ENCODE assay signal across 12 mouse cellular contexts in the genomic region with DNA sequence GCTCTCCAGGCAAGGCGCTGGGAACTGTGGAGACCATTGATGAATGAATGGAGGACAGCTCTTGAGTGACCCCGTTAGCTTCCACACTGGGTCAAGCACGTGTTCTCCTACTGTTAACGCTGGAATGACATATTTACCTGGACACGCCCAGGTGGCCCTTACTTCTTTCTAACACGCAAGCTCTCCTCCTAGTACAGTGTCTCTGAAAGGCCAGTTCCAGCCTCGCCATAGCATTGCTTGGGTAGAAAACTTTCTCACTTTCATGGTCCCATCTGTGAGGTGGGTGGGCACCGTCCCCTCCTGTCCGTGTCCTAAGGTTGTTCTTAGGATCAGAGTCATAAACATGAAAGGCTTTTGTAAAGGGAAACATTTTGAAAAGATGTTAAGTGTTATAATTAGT. TPM values are rescaled to one million over a fixed set of nuclear protein-coding genes. Genes with fewer than 3 reads are reported as not detected.
DNase-seq lines count a peak whose midpoint lies in the region; ATAC-seq lines count a peak whose summit lies in the region.
"Had no signal": no experiment of that assay in that cellular context is flagged by ENCODE, and none has a peak within 500 bp of the region (broad histone marks: within the 10 kb centered on the region; RNA-seq: fewer than 3 reads in every experiment).

No protein-coding gene starts in this region.

- H3K36me3 ChIP-seq in intestine, embryonic 15.5 days = peaks cover 2% of the 10 kb centered on the region; the same call in 1 of the 2 replicates
- peaks cover under 1% of the 10 kb centered on the region; the same call in 1 of the 2 replicates for H3K36me3 ChIP-seq in intestine, embryonic 16.5 days (ENCODE audit: control insufficient read depth, insufficient read depth, low read length)
- H3K36me3 ChIP-seq in embryonic facial prominence, embryonic 12.5 days = peaks cover 3% of the 10 kb centered on the region; the same call in 1 of the 2 replicates
- H3K36me3 ChIP-seq in hindbrain, embryonic 11.5 days (ENCODE audit: control insufficient read depth, insufficient read depth, low read length) = 0 out of 2 replicates have a peak, but pooled peaks cover 3% of the 10 kb centered on the region
- peaks cover 3% of the 10 kb centered on the region for H3K36me3 ChIP-seq in midbrain, embryonic 13.5 days
- H3K36me3 ChIP-seq: stomach, embryonic 15.5 days had no signal

- H3K27ac ChIP-seq in intestine, embryonic 15.5 days = no peak overlapping the region
- no peak overlapping the region for H3K27ac ChIP-seq in intestine, embryonic 16.5 days (ENCODE audit: low read length)
- H3K27ac ChIP-seq in embryonic facial prominence, embryonic 12.5 days = no peak overlapping the region
- H3K27ac ChIP-seq in hindbrain, embryonic 11.5 days (ENCODE audit: low read depth, low read length) = no peak overlapping the region
- H3K27ac ChIP-seq in midbrain, embryonic 13.5 days = 0 out of 2 replicates have a peak overlapping the region, but pooled peaks have one; percentile 2
- H3K27ac ChIP-seq: stomach, embryonic 15.5 days had no signal

- WGBS in intestine, embryonic 15.5 days = 69% methylated on average over 9 of the region's 9 CpGs
- 68% methylated on average over 9 of the region's 9 CpGs for WGBS in intestine, embryonic 16.5 days
- WGBS in embryonic facial prominence, embryonic 12.5 days = 67% methylated on average over 9 of the region's 9 CpGs
- 61% methylated on average over 9 of the region's 9 CpGs for WGBS in hindbrain, embryonic 11.5 days
- 62% methylated on average over 9 of the region's 9 CpGs for WGBS in midbrain, embryonic 13.5 days

- H3K27me3 ChIP-seq in intestine, embryonic 15.5 days (replicated peaks) = no peaks in the 10 kb centered on the region
- no peaks in the 10 kb centered on the region; the same call in 1 of the 2 replicates for H3K27me3 ChIP-seq in intestine, embryonic 16.5 days (replicated peaks; ENCODE audit: control insufficient read depth, insufficient read depth, low read length)
- H3K27me3 ChIP-seq in embryonic facial prominence, embryonic 12.5 days = no peaks in the 10 kb centered on the region
- H3K27me3 ChIP-seq in hindbrain, embryonic 11.5 days (ENCODE audit: control insufficient read depth, insufficient read depth, low read length) = 0 out of 2 replicates have a peak, but pooled peaks cover 2% of the 10 kb centered on the region
- H3K27me3 ChIP-seq in midbrain, embryonic 13.5 days = no peaks in the 10 kb centered on the region
- H3K27me3 ChIP-seq: stomach, embryonic 15.5 days had no signal

- no peak for ATAC-seq in intestine, embryonic 15.5 days
- ATAC-seq in intestine, embryonic 16.5 days = no peak
- ATAC-seq in embryonic facial prominence, embryonic 12.5 days (ENCODE audit: insufficient number of reproducible peaks, insufficient read depth, low FRiP score, low TSS enrichment) = no peak
- no peak for ATAC-seq in hindbrain, embryonic 11.5 days (ENCODE audit: low FRiP score)
- no peak for ATAC-seq in midbrain, embryonic 13.5 days
- ATAC-seq: CD4-positive, CD25-positive, alpha-beta regulatory T cell, adult 4 months; liver, postnatal 0 days had no signal

- H3K4me1 ChIP-seq in intestine, embryonic 15.5 days (replicated peaks) = peaks cover 38% of the 10 kb centered on the region
- peaks cover 48% of the 10 kb centered on the region for H3K4me1 ChIP-seq in intestine, embryonic 16.5 days (ENCODE audit: control insufficient read depth, insufficient read depth, low read length)
- H3K4me1 ChIP-seq in embryonic facial prominence, embryonic 12.5 days = peaks cover 74% of the 10 kb centered on the region
- H3K4me1 ChIP-seq in hindbrain, embryonic 11.5 days (replicated peaks; ENCODE audit: control insufficient read depth, insufficient read depth, low read length) = peaks cover 27% of the 10 kb centered on the region
- peaks cover 90% of the 10 kb centered on the region for H3K4me1 ChIP-seq in midbrain, embryonic 13.5 days (replicated peaks)

- DNase-seq in hindbrain, embryonic 11.5 days (ENCODE audit: low spot score) = no peak
- no peak for DNase-seq in right cerebral cortex, postnatal 4 days
- no peak for DNase-seq in ovary, postnatal 36 days (ENCODE audit: low spot score)
- DNase-seq in embryo, embryonic 9.5 days (ENCODE audit: extremely low spot score) = no peak

- no peaks in the 10 kb centered on the region for H3K9me3 ChIP-seq in intestine, embryonic 15.5 days
- H3K9me3 ChIP-seq in intestine, embryonic 16.5 days (ENCODE audit: control insufficient read depth, low read length) = no peaks in the 10 kb centered on the region
- H3K9me3 ChIP-seq in embryonic facial prominence, embryonic 12.5 days = no peaks in the 10 kb centered on the region
- no peaks in the 10 kb centered on the region for H3K9me3 ChIP-seq in hindbrain, embryonic 11.5 days (ENCODE audit: control insufficient read depth, low read length)
- H3K9me3 ChIP-seq in midbrain, embryonic 13.5 days = no peaks in the 10 kb centered on the region
- H3K9me3 ChIP-seq: stomach, embryonic 15.5 days had no signal

- no peak overlapping the region for H3K9ac ChIP-seq in intestine, embryonic 15.5 days
- H3K9ac ChIP-seq in intestine, embryonic 16.5 days (ENCODE audit: low read depth, low read length) = no peak overlapping the region
- peak overlapping the region; percentile 29 for H3K9ac ChIP-seq in embryonic facial prominence, embryonic 12.5 days
- H3K9ac ChIP-seq in hindbrain, embryonic 11.5 days (ENCODE audit: low read depth, low read length) = no peak overlapping the region
- peak overlapping the region; percentile 97 for H3K9ac ChIP-seq in midbrain, embryonic 13.5 days (replicated peaks)
- H3K9ac ChIP-seq: liver, postnatal 0 days; stomach, embryonic 15.5 days had no signal

- no peak overlapping the region for H3K4me3 ChIP-seq in intestine, embryonic 15.5 days (replicated peaks)
- no peak overlapping the region for H3K4me3 ChIP-seq in intestine, embryonic 16.5 days (ENCODE audit: low read length)
- peak overlapping the region; percentile 88 for H3K4me3 ChIP-seq in embryonic facial prominence, embryonic 12.5 days
- peak overlapping the region; percentile 96 for H3K4me3 ChIP-seq in hindbrain, embryonic 11.5 days (ENCODE audit: low read depth, low read length)
- peak overlapping the region; percentile 97 for H3K4me3 ChIP-seq in midbrain, embryonic 13.5 days (replicated peaks)
- H3K4me3 ChIP-seq: erythroblast, embryonic 14.5 days had no signal

- peak overlapping the region; percentile 88 for H3K4me2 ChIP-seq in intestine, embryonic 15.5 days (replicated peaks)
- no peak overlapping the region for H3K4me2 ChIP-seq in intestine, embryonic 16.5 days (ENCODE audit: low read depth, low read length)
- peak overlapping the region; percentile 84 for H3K4me2 ChIP-seq in embryonic facial prominence, embryonic 12.5 days (replicated peaks)
- peak overlapping the region; percentile 86 for H3K4me2 ChIP-seq in hindbrain, embryonic 11.5 days (replicated peaks; ENCODE audit: low read depth, low read length)
- peak overlapping the region; percentile 89 for H3K4me2 ChIP-seq in midbrain, embryonic 13.5 days (replicated peaks)

RNA-seq across cellular contexts. Expression of a gene that starts 5.7 kb away (rescaled TPM):
- 4.7 and 5.4 TPM in 2 replicates for polyA plus RNA-seq in intestine, embryonic 15.5 days (2015; fragmentation: Nextera tagmentation; extraction: Ambion mirVana)
- 2.8 and 3.2 TPM in 2 replicates for polyA plus RNA-seq in intestine, embryonic 16.5 days (2015; fragmentation: Nextera tagmentation; extraction: Ambion mirVana)
- polyA plus RNA-seq in embryonic facial prominence, embryonic 12.5 days (2016; fragmentation: Nextera tagmentation; extraction: Ambion mirVana) = 15.1 and 17.5 TPM in 2 replicates
- polyA plus RNA-seq in hindbrain, embryonic 11.5 days (2014; fragmentation: Nextera tagmentation; extraction: Ambion mirVana) = 20.1 and 26.5 TPM in 2 replicates
- polyA plus RNA-seq in midbrain, embryonic 13.5 days (2015; fragmentation: Nextera tagmentation; extraction: Ambion mirVana) = 15.4 and 17.2 TPM in 2 replicates

Comparison
In these comparisons a context has a peak if more than half of its experiments do, and no peak if none do; other contexts are left out.
1. H3K4me3 ChIP-seq: peak in embryonic facial prominence, embryonic 12.5 days (single experiment), hindbrain, embryonic 11.5 days (single experiment) and midbrain, embryonic 13.5 days (single experiment); none in intestine, embryonic 15.5 days (single experiment) and intestine, embryonic 16.5 days (single experiment).
2. H3K9ac ChIP-seq: peak in embryonic facial prominence, embryonic 12.5 days (single experiment) and midbrain, embryonic 13.5 days (single experiment); none in intestine, embryonic 15.5 days (single experiment), intestine, embryonic 16.5 days (single experiment) and hindbrain, embryonic 11.5 days (single experiment).